Mouse (Mus musculus): ENCODE measurements at regions not wholly inside any gene's neighbourhood (a gene's known extent, or its start where the extent isn't known, plus 50 kb on each side); places are given as distances from the start of the nearest gene placed in this dataset.

GRCm38 (mm10) chr1:136711243-136711642 is 86.5 kb downstream of the Zfp281 start:
- no peak for DNase-seq (ENCODE audit: low spot score in 2 of 2)
- intact Hi-C loops (cut with DNase I) = loop anchor here (5.0 kb wide), 1 partner anchor 44 kb away; no protein-coding TSS in a partner anchor

- DNase-seq (ENCODE audit: low spot score in 2 of 2) = peak; percentile 47 to 93
- intact Hi-C loops (cut with DNase I) = loop anchor here (5.0 kb wide), 1 partner anchor 47 kb away; no protein-coding TSS in a partner anchor
Observed at GRCm38 (mm10) chr1:136714077-136714476, 89.4 kb downstream of the Zfp281 start.

- no peak for DNase-seq (ENCODE audit: low spot score in 2 of 2)
- intact Hi-C loops (cut with DNase I) = loop anchor here (5.0 kb wide), 1 partner anchor 48 kb away; no protein-coding TSS in a partner anchor
Observed at GRCm38 (mm10) chr1:136714987-136715386, 90.3 kb downstream of the Zfp281 start.

- intact Hi-C loops (cut with DNase I) = no loop called here
- no peak for DNase-seq (ENCODE audit: low spot score in 2 of 2)
Observed at GRCm38 (mm10) chr1:136717830-136718517, 93.3 kb downstream of the Zfp281 start.

GRCm38 (mm10) chr1:136723839-136724443 is 99.2 kb downstream of the Zfp281 start:
- DNase-seq (ENCODE audit: low spot score in 2 of 2) = no peak
- intact Hi-C loops (cut with DNase I) = no loop called here

- intact Hi-C loops (cut with DNase I) = loop anchor here (5.0 kb wide), 1 partner anchor 98 kb away; no protein-coding TSS in a partner anchor
- DNase-seq (ENCODE audit: low spot score in 2 of 2) = peak in 1 of 2 experiments; percentile 51
Observed at GRCm38 (mm10) chr1:136725242-136725641, 100.5 kb downstream of the Zfp281 start.

GRCm38 (mm10) chr1:136726145-136726935 is 101.6 kb downstream of the Zfp281 start:
- no peak for DNase-seq (ENCODE audit: low spot score in 2 of 2)
- intact Hi-C loops (cut with DNase I) = loop anchor here (5.0 kb wide), 1 partner anchor 99 kb away; no protein-coding TSS in a partner anchor

GRCm38 (mm10) chr1:136727868-136728631 is 103.3 kb downstream of the Zfp281 start:
- DNase-seq (ENCODE audit: low spot score in 2 of 2) = no peak
- intact Hi-C loops (cut with DNase I) = loop anchor here (5.0 kb wide), 1 partner anchor 101 kb away; no protein-coding TSS in a partner anchor

- intact Hi-C loops (cut with DNase I) = loop anchor here (5.0 kb wide), 1 partner anchor 101 kb away; no protein-coding TSS in a partner anchor
- no peak for DNase-seq (ENCODE audit: low spot score in 2 of 2)
Observed at GRCm38 (mm10) chr1:136728632-136728944, 103.9 kb downstream of the Zfp281 start.

GRCm38 (mm10) chr1:136730638-136731037 is 105.9 kb downstream of the Zfp281 start:
- peak in 1 of 2 experiments; percentile 81 for DNase-seq (ENCODE audit: low spot score in 2 of 2)
- intact Hi-C loops (cut with DNase I) = loop anchor here (5.0 kb wide), 1 partner anchor 53 kb away; no protein-coding TSS in a partner anchor

- intact Hi-C loops (cut with DNase I) = loop anchor here (2.0 kb wide), 1 partner anchor 185 kb away; no protein-coding TSS in a partner anchor
- DNase-seq (ENCODE audit: low spot score in 2 of 2) = no peak
Observed at GRCm38 (mm10) chr1:136738030-136738429, 113.3 kb downstream of the Zfp281 start.

GRCm38 (mm10) chr1:136739486-136739885 is 114.8 kb downstream of the Zfp281 start:
- DNase-seq (ENCODE audit: low spot score in 2 of 2) = peak; percentile 73 to 96
- intact Hi-C loops (cut with DNase I) = loop anchor here (2.0 kb wide), 1 partner anchor 187 kb away; no protein-coding TSS in a partner anchor

GRCm38 (mm10) chr1:136741061-136741460 is 116.4 kb downstream of the Zfp281 start:
- intact Hi-C loops (cut with DNase I) = loop anchor here (5.0 kb wide), 1 partner anchor 486 kb away; no protein-coding TSS in a partner anchor
- peak in 1 of 2 experiments; percentile 52 for DNase-seq (ENCODE audit: low spot score in 2 of 2)

- intact Hi-C loops (cut with DNase I) = no loop called here
- peak in 1 of 2 experiments; percentile 31 for DNase-seq (ENCODE audit: low spot score in 2 of 2)
Observed at GRCm38 (mm10) chr1:136749188-136749587, 124.5 kb downstream of the Zfp281 start.

GRCm38 (mm10) chr1:136751464-136752191 is 126.9 kb downstream of the Zfp281 start:
- no peak for DNase-seq (ENCODE audit: low spot score in 2 of 2)
- intact Hi-C loops (cut with DNase I) = no loop called here

GRCm38 (mm10) chr1:136754286-136754685 is 129.6 kb downstream of the Zfp281 start:
- intact Hi-C loops (cut with DNase I) = no loop called here
- no peak for DNase-seq (ENCODE audit: low spot score in 2 of 2)

GRCm38 (mm10) chr1:136758730-136759129 is 134.0 kb downstream of the Zfp281 start:
- no peak for DNase-seq (ENCODE audit: low spot score in 2 of 2)
- intact Hi-C loops (cut with DNase I) = no loop called here

GRCm38 (mm10) chr1:136759164-136759563 is 134.5 kb downstream of the Zfp281 start:
- intact Hi-C loops (cut with DNase I) = no loop called here
- no peak for DNase-seq (ENCODE audit: low spot score in 2 of 2)
